Mouse (Mus musculus): ENCODE results near the gene Mrps6.

DNA sequence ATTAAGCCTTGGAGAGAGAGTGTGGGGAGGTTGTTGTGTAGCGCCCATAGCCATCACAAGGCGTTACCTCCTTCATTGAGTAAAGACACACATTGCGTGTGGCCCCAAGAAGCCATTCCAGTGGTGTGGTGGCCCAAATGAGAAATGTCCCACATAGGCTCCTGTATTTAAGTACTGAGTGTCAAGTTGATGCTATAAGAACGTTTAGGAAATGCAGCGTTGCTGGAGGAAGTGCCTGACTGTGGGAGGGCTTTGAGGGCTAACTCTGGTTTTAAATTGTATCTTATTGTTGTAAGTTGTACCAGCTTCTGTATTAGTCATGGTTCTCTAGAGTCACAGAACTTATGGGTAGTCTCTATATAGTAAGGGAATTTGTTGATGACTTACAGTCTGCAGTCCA is 49.3 kb downstream of the Mrps6 start:
- TF ChIP-seq E2F4 (IDR thresholded peaks at IDR 0.05; ENCODE audit: insufficient replicate concordance, low read depth, low read length) (no peak), MEF2A (IDR thresholded peaks at IDR 0.05; ENCODE audit: borderline replicate concordance, low read depth, low read length) (no peak), JUND (conservative IDR thresholded peaks at IDR 0.05; ENCODE audit: low read depth, low read length) (no peak), CTCF (conservative IDR thresholded peaks at IDR 0.05 in 1 of 2, IDR thresholded peaks at IDR 0.05 in 1 of 2; ENCODE audit: low read depth in 2 of 2, low read length in 2 of 2) (no peak), HCFC1 (IDR thresholded peaks at IDR 0.05; ENCODE audit: low read depth, low read length) (no peak), PAX5 (IDR thresholded peaks at IDR 0.05; ENCODE audit: low read length) (no peak), ETS1 (conservative IDR thresholded peaks at IDR 0.05; ENCODE audit: low read depth, low read length) (no peak), USF1 (IDR thresholded peaks at IDR 0.05; ENCODE audit: low read depth, low read length) (no peak), ZNF384 (IDR thresholded peaks at IDR 0.05; ENCODE audit: low read depth, low read length) (no peak), EP300 (IDR thresholded peaks at IDR 0.05; ENCODE audit: low read length) (no peak), UBTF (IDR thresholded peaks at IDR 0.05; ENCODE audit: low read depth, low read length) (no peak)
